Mouse (Mus musculus) gonadal fat pad, adult 2 months (tissue): ENCODE results near the gene Slc5a10. TPM values are rescaled to one million over a fixed set of nuclear protein-coding genes. Genes with fewer than 3 reads are reported as not detected.

Source experiments
- polyA plus RNA-seq: library from polyadenylated mRNA; depleted of rRNA; stranded (reverse); fragments of >200 nt; gene quantifications from 2 replicates; pipeline ENCODE4 v1.2.3, GENCODE M21; 2012; rRNA removed

The Slc5a10 gene
- polyA plus RNA-seq, 1 experiment: 0.09 TPM

Other genes with a start within 250 kb of the Slc5a10 start
- 180 and 229 TPM in 2 replicates for gene Mfap4, start 235.4 kb downstream of the Slc5a10 start, polyA plus RNA-seq
- 19.7 and 21.7 TPM in 2 replicates for gene Mapk7, start 226.4 kb downstream of the Slc5a10 start, polyA plus RNA-seq
- 32.2 and 37.9 TPM in 2 replicates for gene B9d1, start 215.7 kb downstream of the Slc5a10 start, polyA plus RNA-seq
- 38.7 and 44.7 TPM in 2 replicates for gene Epn2, start 141.1 kb downstream of the Slc5a10 start, polyA plus RNA-seq
- 12.1 and 13.6 TPM in 2 replicates for gene Grap, start 67.6 kb downstream of the Slc5a10 start, polyA plus RNA-seq
- gene Fam83g, start 36.7 kb downstream of the Slc5a10 start, polyA plus RNA-seq: 2.6 and 3.7 TPM in 2 replicates
- gene Prpsap2, start 41.3 kb upstream of the Slc5a10 start, polyA plus RNA-seq: 23.9 and 24.1 TPM in 2 replicates
- 55.6 and 70.1 TPM in 2 replicates for gene Ulk2, start 134.2 kb upstream of the Slc5a10 start, polyA plus RNA-seq
- gene Akap10, start 209.4 kb upstream of the Slc5a10 start, polyA plus RNA-seq: 12.7 and 13.3 TPM in 2 replicates
- gene Specc1, start 235.9 kb upstream of the Slc5a10 start, polyA plus RNA-seq: 3.0 TPM in 2 replicates